Mouse (Mus musculus) CH12.LX (cell line): ENCODE results near the gene Cdkl3.

ENCODE experiments used
- CHD2 ChIP-seq: IDR thresholded peaks from 2 replicates; pipeline ENCODE4 v1.6.1; 2011; ENCODE audit warnings: low read length, improper control_type of control experiment
- CTCF ChIP-seq, 2 experiments: IDR thresholded peaks in 1 of 2; conservative IDR thresholded peaks in 1 of 2; 2 replicates each; pipeline ENCODE4 v1.5.1; 2011 to 2012; ENCODE audit warnings: low read depth in 2 of 2, low read length in 2 of 2, improper control_type of control experiment in 1 of 2, inconsistent platforms in 1 of 2, mild to moderate bottlenecking in 1 of 2, moderate library complexity in 1 of 2
- ELF1 ChIP-seq: IDR thresholded peaks from 2 replicates; pipeline ENCODE4 v1.6.1; 2014; ENCODE audit warnings: low read depth, mild to moderate bottlenecking, inconsistent platforms, low read length, improper control_type of control experiment
- EP300 ChIP-seq: IDR thresholded peaks from 2 replicates; pipeline ENCODE4 v1.6.1; 2011; ENCODE audit warnings: low read length, improper control_type of control experiment
- JUND ChIP-seq: conservative IDR thresholded peaks from 2 replicates; pipeline ENCODE4 v1.6.1; 2011; ENCODE audit warnings: low read depth, low read length, improper control_type of control experiment
- MAX ChIP-seq: IDR thresholded peaks from 2 replicates; pipeline ENCODE4 v1.6.1; 2011; ENCODE audit warnings: low read length, improper control_type of control experiment
- POLR2A ChIP-seq: IDR thresholded peaks from 2 replicates; pipeline ENCODE4 v1.6.1; 2011; ENCODE audit warnings: low read depth, mild to moderate bottlenecking, improper control_type of control experiment, low read length
- POLR2AphosphoS2 ChIP-seq: IDR thresholded peaks from 2 replicates; pipeline ENCODE4 v1.6.1; 2011; ENCODE audit warnings: low read depth, low read length, improper control_type of control experiment
- TCF12 ChIP-seq: IDR thresholded peaks from 2 replicates; pipeline ENCODE4 v1.6.1; 2014; ENCODE audit warnings: low read depth, mild to moderate bottlenecking, inconsistent platforms, low read length, improper control_type of control experiment
- UBTF ChIP-seq: IDR thresholded peaks from 2 replicates; pipeline ENCODE4 v1.6.1; 2012; ENCODE audit warnings: low read depth, mild to moderate bottlenecking, inconsistent platforms, low read length, improper control_type of control experiment, moderate library complexity
- USF1 ChIP-seq: IDR thresholded peaks from 2 replicates; pipeline ENCODE4 v1.6.1; 2014; ENCODE audit warnings: low read depth, mild to moderate bottlenecking, inconsistent platforms, low read length, improper control_type of control experiment
- USF2 ChIP-seq: conservative IDR thresholded peaks from 2 replicates; pipeline ENCODE4 v1.6.1; 2011; ENCODE audit warnings: low read depth, low read length, improper control_type of control experiment
- ZMIZ1 ChIP-seq: IDR thresholded peaks from 2 replicates; pipeline ENCODE4 v1.6.1; 2012; ENCODE audit warnings: low read depth, mild to moderate bottlenecking, inconsistent platforms, low read length, improper control_type of control experiment
- ZNF384 ChIP-seq: IDR thresholded peaks from 2 replicates; pipeline ENCODE4 v1.6.1; 2012; ENCODE audit warnings: low read depth, low read length, improper control_type of control experiment, inconsistent platforms

GRCm38 (mm10) chr11:52037659-52038058, 33.6 kb downstream of the Cdkl3 start:
- TF ChIP-seq CTCF (conservative IDR thresholded peaks at IDR 0.05 in 1 of 2, IDR thresholded peaks at IDR 0.05 in 1 of 2; ENCODE audit: low read depth in 2 of 2, low read length in 2 of 2) (no peak), POLR2A (no peak), ZMIZ1 (no peak), USF2 (no peak), MAX (no peak), EP300 (no peak), UBTF (no peak), POLR2AphosphoS2 (no peak), TCF12 (no peak), JUND (no peak), ELF1 (no peak), USF1 (no peak), ZNF384 (no peak), CHD2 (no peak)
